Mouse (Mus musculus) adrenal gland, postnatal 0 days (tissue): Measurements from ENCODE around the gene AC170998.1. TPM values are rescaled to one million over a fixed set of nuclear protein-coding genes. Genes with fewer than 3 reads are reported as not detected.

Experiments used
- polyA plus RNA-seq: library from polyadenylated mRNA; unstranded; fragments of >200 nt; fragmentation: Nextera tagmentation; extraction: Ambion mirVana; gene quantifications from 2 replicates; pipeline ENCODE4 v1.2.1, GENCODE M21; 2015

Gene AC170998.1
- polyA plus RNA-seq: 1.1 and 1.6 TPM in 2 replicates

DNA sequence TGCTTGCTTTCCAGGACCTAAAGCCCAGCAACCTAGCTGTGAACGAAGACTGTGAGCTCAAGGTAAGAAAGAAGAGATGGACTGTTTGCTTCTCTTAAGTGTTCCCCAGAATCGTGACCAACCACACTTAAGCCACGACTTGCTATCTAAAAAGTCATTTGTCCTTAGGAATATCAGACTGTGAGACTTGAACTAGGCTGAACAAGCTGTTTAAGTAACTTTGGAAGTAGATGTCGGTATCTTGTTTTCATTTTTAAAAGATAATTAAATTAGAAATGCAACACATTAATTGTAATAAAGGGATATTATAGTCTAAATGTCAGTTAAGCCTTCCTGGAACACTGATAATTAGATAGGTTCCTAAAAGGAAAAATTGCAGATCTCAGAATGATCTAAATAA, at the start of gene AC170998.1:
TSS of gene AC170998.1 (plus strand) at position 301 of the 400 bp plus-strand sequence.

DNA sequence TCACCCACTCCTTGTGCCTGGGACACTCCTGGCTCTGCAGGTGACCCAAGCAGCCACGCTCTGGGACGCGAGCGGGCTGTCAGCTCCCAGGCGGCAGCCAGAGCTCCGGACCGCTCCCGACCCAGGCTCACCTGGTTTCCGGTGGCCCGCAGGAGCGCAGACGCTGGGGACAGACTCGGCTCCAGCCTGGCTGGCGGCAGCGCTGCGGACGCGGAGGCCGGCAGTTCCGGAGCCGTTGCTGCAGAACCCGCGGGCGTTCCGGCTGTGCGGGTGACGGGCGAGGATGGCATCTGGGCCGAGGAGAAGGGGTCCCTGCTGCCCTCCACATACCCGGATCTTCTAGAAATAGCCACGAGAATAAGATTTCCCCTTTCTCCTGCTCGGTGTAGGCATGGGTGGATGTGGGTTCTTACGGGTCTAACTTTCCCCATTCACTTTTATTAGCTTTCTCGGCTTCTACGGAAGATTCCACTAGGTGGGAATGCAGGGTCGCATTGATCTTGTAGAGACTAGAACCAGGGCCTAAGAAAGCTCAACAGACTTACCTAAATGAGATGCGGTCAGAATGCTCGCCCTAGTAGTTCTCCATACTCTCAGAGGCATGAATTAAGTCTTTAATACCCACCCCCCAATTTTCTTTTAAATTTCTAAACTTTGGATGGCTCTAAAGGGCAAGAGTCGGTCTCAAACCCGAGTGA, 36.1 kb upstream of the AC170998.1 start, which contains the start of gene Slc26a8:
TSS of gene Slc26a8 (minus strand) at position 648 of the 698 bp plus-strand sequence.

DNA sequence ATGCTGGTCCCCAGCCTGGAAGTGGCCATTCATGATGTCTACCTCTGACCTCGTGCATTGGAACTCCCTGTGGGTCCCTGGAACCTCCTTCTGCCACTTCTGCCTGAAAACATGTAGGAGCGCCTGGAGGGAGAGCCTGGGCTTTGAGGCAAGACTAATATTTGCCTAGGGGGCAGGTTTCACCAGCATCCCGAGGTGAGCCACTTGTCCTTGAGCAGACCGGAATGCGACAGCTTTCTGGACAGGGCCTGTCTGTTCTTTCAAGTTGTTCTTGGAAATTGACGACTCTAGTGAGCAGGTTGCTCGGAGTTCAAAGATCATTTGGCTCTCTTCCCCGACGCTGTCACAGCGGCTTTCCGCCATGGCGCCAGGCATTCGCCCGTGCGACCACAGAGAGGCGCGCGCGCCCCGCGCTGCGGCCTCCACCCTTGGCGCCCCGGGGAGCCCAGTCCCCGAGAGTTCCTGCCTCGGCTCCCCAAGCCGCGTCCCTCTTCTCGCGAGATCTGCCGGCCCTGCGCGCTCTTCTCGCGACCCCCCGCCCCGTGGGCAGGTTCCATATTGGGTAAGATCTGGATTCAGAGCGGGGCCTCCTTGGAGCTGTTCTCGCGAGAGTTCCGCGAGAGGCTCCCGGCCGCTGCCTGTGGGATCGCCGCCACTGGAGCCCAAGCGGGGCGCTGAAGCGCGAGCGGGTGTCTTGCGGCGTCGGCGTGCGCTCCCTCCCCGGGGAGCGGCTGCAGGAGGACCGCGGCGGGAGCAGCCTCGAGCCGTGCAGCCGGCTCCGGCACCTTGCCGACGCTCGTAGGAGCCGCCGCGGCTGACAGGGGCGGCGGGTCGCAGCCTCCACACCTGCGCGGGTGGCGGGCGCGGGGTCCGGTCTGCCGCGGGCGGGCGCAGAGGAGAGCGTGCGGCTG, 34.9 kb upstream of the AC170998.1 start, which contains the start of gene Mapk14:
TSS of gene Mapk14 (plus strand) at position 554 of the 911 bp plus-strand sequence.

DNA sequence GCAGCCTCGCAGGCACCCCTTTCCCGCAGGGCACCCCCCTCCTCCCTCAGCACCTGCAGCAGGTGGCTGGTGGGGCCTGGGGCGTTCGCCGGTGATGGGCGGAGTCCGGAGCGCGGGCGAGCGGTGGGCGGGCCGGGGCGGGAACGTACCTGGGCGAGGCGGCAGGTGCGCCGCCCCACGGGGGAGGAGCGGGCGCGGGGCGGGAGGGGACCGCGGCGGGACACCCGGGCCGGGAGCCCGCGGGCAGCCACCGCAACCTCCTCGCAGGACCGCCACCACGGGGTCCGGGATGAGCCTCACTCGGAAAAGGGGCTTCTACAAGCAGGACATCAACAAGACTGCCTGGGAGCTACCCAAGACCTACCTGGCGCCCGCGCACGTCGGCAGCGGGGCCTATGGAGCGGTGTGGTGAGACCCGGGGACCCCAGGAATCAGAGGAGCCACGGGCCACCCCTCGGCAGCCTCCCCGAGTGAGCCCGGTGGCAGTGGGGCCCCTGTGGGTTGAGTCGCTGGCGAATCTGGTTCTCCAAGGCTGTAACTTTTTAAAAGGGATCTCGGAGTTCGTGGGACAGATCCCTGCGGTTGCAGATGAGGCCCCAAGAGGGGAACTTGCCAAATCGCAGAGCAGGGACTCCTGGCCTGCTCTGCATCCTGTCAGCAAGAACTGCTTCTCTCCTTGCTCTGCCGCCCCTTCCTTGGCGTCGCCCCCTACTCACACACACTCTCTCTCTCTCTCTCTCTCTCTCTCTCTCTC, 43.4 kb downstream of the AC170998.1 start, which contains the start of gene Mapk13:
TSS of gene Mapk13 (plus strand) at position 177 of the 754 bp plus-strand sequence.

Other genes with a start within 250 kb of the AC170998.1 start
- 24.5 and 33.5 TPM in 2 replicates for gene Fkbp5, start 208.6 kb upstream of the AC170998.1 start, polyA plus RNA-seq
- not detected in 2 replicates for gene Armc12, start 195.3 kb upstream of the AC170998.1 start, polyA plus RNA-seq
- gene Clpsl2, start 176.7 kb upstream of the AC170998.1 start, polyA plus RNA-seq: not detected in 2 replicates
- 2.8 TPM in 1 of 2 replicates, not detected in the other for gene Clps, start 165.3 kb upstream of the AC170998.1 start, polyA plus RNA-seq
- gene Lhfpl5, start 150.4 kb upstream of the AC170998.1 start, polyA plus RNA-seq: 5.3 and 8.9 TPM in 2 replicates
- gene Srpk1, start 103.4 kb upstream of the AC170998.1 start, polyA plus RNA-seq: 29.1 and 41.5 TPM in 2 replicates
- gene Slc26a8, start 35.9 kb upstream of the AC170998.1 start, polyA plus RNA-seq: 0.47 and 0.95 TPM in 2 replicates
- gene Mapk14, start 34.8 kb upstream of the AC170998.1 start, polyA plus RNA-seq: 24.6 and 35.4 TPM in 2 replicates
- gene Mapk13, start 43.2 kb downstream of the AC170998.1 start, polyA plus RNA-seq: 82.7 and 217 TPM in 2 replicates
- 7.8 and 13.0 TPM in 2 replicates for gene Brpf3, start 75.0 kb downstream of the AC170998.1 start, polyA plus RNA-seq
- 0.05 and 0.21 TPM in 2 replicates for gene Pnpla1, start 132.3 kb downstream of the AC170998.1 start, polyA plus RNA-seq
- 0.04 and 0.13 TPM in 2 replicates for gene 4930539E08Rik, start 189.2 kb downstream of the AC170998.1 start, polyA plus RNA-seq
- gene Pxt1, start 217.8 kb downstream of the AC170998.1 start, polyA plus RNA-seq: 0.17 and 0.18 TPM in 2 replicates
- 45.0 and 47.1 TPM in 2 replicates for gene Kctd20, start 225.9 kb downstream of the AC170998.1 start, polyA plus RNA-seq